Mouse (Mus musculus) forebrain, embryonic 15.5 days (tissue): ENCODE results near the gene Tram2. TPM values are rescaled to one million over a fixed set of nuclear protein-coding genes. Genes with fewer than 3 reads are reported as not detected.

Experiments used
- ATAC-seq: fragments of 200-750 bp; cut with Nextera tagmentation; replicated peaks from 2 replicates; pipeline ENCODE4 v1.8.0; 2017; ENCODE audit warnings: mild to moderate bottlenecking, moderate TSS enrichment, moderate library complexity
- H3K27ac ChIP-seq: fragments of 300-500 bp; sonication (generic); replicated peaks from 2 replicates; pipeline ENCODE4 v1.5.1; 2015; ENCODE audit warnings: mild to moderate bottlenecking, inconsistent platforms
- H3K27me3 ChIP-seq: fragments of 300-500 bp; sonication (generic); 2 replicates; pipeline ENCODE4 v1.6.1; 2015; ENCODE audit warnings: inconsistent platforms
- H3K36me3 ChIP-seq: fragments of 300-500 bp; sonication (generic); 2 replicates; pipeline ENCODE4 v1.6.1; 2015; ENCODE audit warnings: mild to moderate bottlenecking, inconsistent platforms
- H3K4me1 ChIP-seq: fragments of 300-500 bp; sonication (generic); 2 replicates; pipeline ENCODE4 v1.6.1; 2015; ENCODE audit warnings: inconsistent platforms
- H3K4me2 ChIP-seq: fragments of 300-500 bp; sonication (generic); replicated peaks from 2 replicates; pipeline ENCODE4 v1.6.1; 2015; ENCODE audit warnings: mild to moderate bottlenecking, inconsistent platforms
- H3K4me3 ChIP-seq: fragments of 300-500 bp; sonication (generic); 2 replicates; pipeline ENCODE4 v1.5.1; 2015; ENCODE audit warnings: mild to moderate bottlenecking, inconsistent platforms
- H3K9ac ChIP-seq: fragments of 300-500 bp; sonication (generic); replicated peaks from 2 replicates; pipeline ENCODE4 v1.6.1; 2015; ENCODE audit warnings: mild to moderate bottlenecking, inconsistent platforms
- H3K9me3 ChIP-seq: fragments of 300-500 bp; sonication (generic); 2 replicates; pipeline ENCODE4 v1.6.1; 2016; ENCODE audit warnings: inconsistent platforms
- WGBS: fragments of 180-500 bp; shearing (Covaris S2); methylation state at CpG from one replicate; pipeline ENCODE4 v1.1.7; 2015; ENCODE audit warnings: mixed read lengths; 5-methylcytosine and 5-hydroxymethylcytosine counted together
- polyA plus RNA-seq: library from polyadenylated mRNA; unstranded; fragments of >200 nt; fragmentation: Nextera tagmentation; extraction: Ambion mirVana; gene quantifications from 2 replicates; pipeline ENCODE4 v1.2.1, GENCODE M21; 2015

The Tram2 gene
- polyA plus RNA-seq: 1.8 and 2.0 TPM in 2 replicates

- Histone ChIP-seq H3K4me2 (peak within 1 kb of the TSS; percentile 73), H3K27ac (peak within 1 kb of the TSS; percentile 62), H3K9ac (peak within 1 kb of the TSS; percentile 77), H3K9me3 (no peaks in the 10 kb centered on the region), H3K27me3 (no peaks in the 10 kb centered on the region), H3K36me3 (no peaks in the 10 kb centered on the region), H3K4me3 (peak within 1 kb of the TSS; percentile 63), H3K4me1 (peaks cover 10% of the 10 kb centered on the region; the same call in 1 of the 2 replicates)
- peak; percentile 92 for ATAC-seq
- WGBS: 1% methylated on average over 42 of the region's 52 CpGs
These were observed at the start of gene Tram2 for GRCm38 (mm10) chr1:21079217-21079773. TSS of gene Tram2 (minus strand) at chr1:21079229.

GRCm38 (mm10) chr1:21124713-21125336 lies 45.8 kb upstream of the Tram2 start:
- Histone ChIP-seq H3K27me3 (no peaks in the 10 kb centered on the region), H3K9ac (no peak overlapping the region), H3K27ac (no peak overlapping the region), H3K36me3 (no peaks in the 10 kb centered on the region), H3K4me3 (no peak overlapping the region), H3K4me1 (no peaks in the 10 kb centered on the region), H3K4me2 (no peak overlapping the region), H3K9me3 (no peaks in the 10 kb centered on the region)
- ATAC-seq: no peak
- 83% methylated on average over 14 of the region's 14 CpGs for WGBS

DNA sequence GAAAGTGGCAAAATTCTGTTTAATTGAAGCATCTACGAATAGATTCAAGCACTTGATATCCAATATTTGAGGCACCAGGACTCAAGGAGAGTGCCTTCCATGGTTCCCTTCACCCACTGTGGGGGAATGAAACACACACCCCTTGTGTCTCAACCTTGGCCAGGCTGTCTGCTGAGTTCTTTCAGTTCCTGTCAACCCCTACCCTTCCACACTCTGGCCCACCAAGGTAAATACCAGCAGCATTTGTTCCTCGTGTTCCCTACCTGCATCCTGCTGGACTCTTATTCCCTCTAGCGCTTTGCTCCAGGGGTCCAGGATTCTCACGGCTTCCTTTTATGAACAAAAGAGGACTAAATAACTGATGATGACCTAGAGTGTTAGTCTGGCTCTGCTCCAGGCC lies 24.8 kb upstream of the Tram2 start:
- Histone ChIP-seq H3K36me3 (no peaks in the 10 kb centered on the region), H3K9ac (no peak overlapping the region), H3K9me3 (no peaks in the 10 kb centered on the region), H3K4me3 (no peak overlapping the region), H3K4me2 (no peak overlapping the region), H3K27ac (no peak overlapping the region), H3K4me1 (no peaks in the 10 kb centered on the region), H3K27me3 (no peaks in the 10 kb centered on the region)
- WGBS: 85% methylated on average over 4 of the region's 4 CpGs
- ATAC-seq: no peak

GRCm38 (mm10) chr1:21101221-21102006 lies 22.4 kb upstream of the Tram2 start:
- no peak overlapping the region for H3K27ac ChIP-seq
- no peak overlapping the region for H3K9ac ChIP-seq
- no peak for ATAC-seq
- no peaks in the 10 kb centered on the region for H3K27me3 ChIP-seq
- H3K36me3 ChIP-seq: no peaks in the 10 kb centered on the region
- H3K4me1 ChIP-seq: no peaks in the 10 kb centered on the region
- no peak overlapping the region for H3K4me3 ChIP-seq
- no peak overlapping the region for H3K4me2 ChIP-seq
- 65% methylated on average over 15 of the region's 15 CpGs for WGBS
- H3K9me3 ChIP-seq: no peaks in the 10 kb centered on the region

GRCm38 (mm10) chr1:21100726-21101125 lies 21.7 kb upstream of the Tram2 start:
- no peaks in the 10 kb centered on the region for H3K9me3 ChIP-seq
- H3K4me2 ChIP-seq: no peak overlapping the region
- no peak for ATAC-seq
- no peaks in the 10 kb centered on the region for H3K4me1 ChIP-seq
- 92% methylated on average over 4 of the region's 4 CpGs for WGBS
- H3K27me3 ChIP-seq: no peaks in the 10 kb centered on the region
- no peaks in the 10 kb centered on the region for H3K36me3 ChIP-seq
- H3K27ac ChIP-seq: no peak overlapping the region
- H3K4me3 ChIP-seq: no peak overlapping the region
- no peak overlapping the region for H3K9ac ChIP-seq

- no peaks in the 10 kb centered on the region for H3K4me1 ChIP-seq
- no peaks in the 10 kb centered on the region for H3K9me3 ChIP-seq
- no peak overlapping the region for H3K27ac ChIP-seq
- no peaks in the 10 kb centered on the region for H3K27me3 ChIP-seq
- H3K4me2 ChIP-seq: no peak overlapping the region
- no peak for ATAC-seq
- no peak overlapping the region for H3K4me3 ChIP-seq
- 89% methylated on average over 23 of the region's 23 CpGs for WGBS
- H3K36me3 ChIP-seq: no peaks in the 10 kb centered on the region
- no peak overlapping the region for H3K9ac ChIP-seq
These were observed 18.3 kb upstream of the Tram2 start for GRCm38 (mm10) chr1:21097001-21097989.

- Histone ChIP-seq H3K36me3 (no peaks in the 10 kb centered on the region), H3K27ac (no peak overlapping the region), H3K9me3 (no peaks in the 10 kb centered on the region), H3K4me3 (no peak overlapping the region), H3K4me2 (no peak overlapping the region), H3K9ac (no peak overlapping the region), H3K27me3 (no peaks in the 10 kb centered on the region), H3K4me1 (0 out of 2 replicates have a peak, but pooled peaks cover 2% of the 10 kb centered on the region)
- ATAC-seq: no peak
- WGBS: 83% methylated on average over 4 of the region's 4 CpGs
These were observed 15.7 kb upstream of the Tram2 start for GRCm38 (mm10) chr1:21094644-21095215.

DNA sequence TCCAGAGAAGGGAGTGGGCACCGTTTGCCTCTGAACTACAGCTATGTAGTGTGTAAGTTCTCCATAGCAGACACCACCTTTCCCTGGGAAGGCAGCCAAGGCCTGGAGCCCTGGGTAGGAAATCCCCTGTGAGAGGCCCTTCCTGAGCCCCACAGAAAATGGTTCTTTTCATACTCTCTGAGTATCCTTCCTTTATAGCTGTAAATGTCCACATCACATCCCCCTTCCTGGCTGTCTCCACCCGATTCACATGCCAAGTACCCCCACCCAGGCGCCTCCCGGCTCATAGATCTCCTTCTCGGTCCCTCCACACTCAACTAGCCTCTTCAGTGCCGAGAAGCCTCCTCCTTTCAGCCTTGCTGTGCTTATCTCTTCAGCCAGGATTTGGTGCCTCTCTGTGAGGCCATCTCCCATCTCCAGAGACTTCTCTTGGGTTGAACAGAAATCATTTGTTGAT lies 10.7 kb upstream of the Tram2 start:
- 49% methylated on average over 6 of the region's 6 CpGs for WGBS
- no peak overlapping the region for H3K4me3 ChIP-seq
- no peaks in the 10 kb centered on the region for H3K9me3 ChIP-seq
- no peak for ATAC-seq
- H3K36me3 ChIP-seq: no peaks in the 10 kb centered on the region
- H3K9ac ChIP-seq: no peak overlapping the region
- no peaks in the 10 kb centered on the region for H3K27me3 ChIP-seq
- H3K4me1 ChIP-seq: 0 out of 2 replicates have a peak, but pooled peaks cover 3% of the 10 kb centered on the region
- H3K4me2 ChIP-seq: no peak overlapping the region
- H3K27ac ChIP-seq: no peak overlapping the region

DNA sequence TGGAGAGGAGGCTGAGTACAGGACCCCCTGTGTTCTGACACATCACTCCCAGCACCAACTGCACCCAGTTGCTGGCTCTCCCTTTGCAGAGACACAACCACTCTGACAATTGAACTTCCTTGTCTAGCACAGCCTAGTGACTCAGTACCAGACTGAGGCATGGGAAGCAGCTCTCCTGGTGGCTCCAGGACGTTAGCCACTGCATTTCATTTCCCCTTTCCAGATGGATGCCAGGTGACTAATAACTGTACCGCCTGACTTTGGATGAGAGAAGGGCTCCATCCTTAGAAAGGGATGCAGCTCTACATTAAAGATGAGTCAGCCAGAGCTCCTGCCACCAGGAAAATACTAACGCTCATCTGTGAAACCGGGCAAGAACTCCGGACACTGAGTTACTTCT lies 7.3 kb upstream of the Tram2 start:
- no peak overlapping the region for H3K9ac ChIP-seq
- H3K4me1 ChIP-seq: 0 out of 2 replicates have a peak, but pooled peaks cover 3% of the 10 kb centered on the region
- H3K27ac ChIP-seq: no peak overlapping the region
- 88% methylated on average over 5 of the region's 5 CpGs for WGBS
- no peaks in the 10 kb centered on the region for H3K27me3 ChIP-seq
- no peak overlapping the region for H3K4me2 ChIP-seq
- no peaks in the 10 kb centered on the region for H3K36me3 ChIP-seq
- no peak for ATAC-seq
- H3K4me3 ChIP-seq: no peak overlapping the region
- H3K9me3 ChIP-seq: no peaks in the 10 kb centered on the region

- H3K27me3 ChIP-seq: no peaks in the 10 kb centered on the region
- no peaks in the 10 kb centered on the region for H3K36me3 ChIP-seq
- H3K4me1 ChIP-seq: 0 out of 2 replicates have a peak, but pooled peaks cover under 1% of the 10 kb centered on the region
- H3K27ac ChIP-seq: no peak overlapping the region
- no peak overlapping the region for H3K4me2 ChIP-seq
- no peak overlapping the region for H3K9ac ChIP-seq
- no peaks in the 10 kb centered on the region for H3K9me3 ChIP-seq
- H3K4me3 ChIP-seq: no peak overlapping the region
- 64% methylated on average over 2 of the region's 2 CpGs for WGBS
- no peak for ATAC-seq
These were observed 5.6 kb upstream of the Tram2 start for GRCm38 (mm10) chr1:21084661-21085060.

DNA sequence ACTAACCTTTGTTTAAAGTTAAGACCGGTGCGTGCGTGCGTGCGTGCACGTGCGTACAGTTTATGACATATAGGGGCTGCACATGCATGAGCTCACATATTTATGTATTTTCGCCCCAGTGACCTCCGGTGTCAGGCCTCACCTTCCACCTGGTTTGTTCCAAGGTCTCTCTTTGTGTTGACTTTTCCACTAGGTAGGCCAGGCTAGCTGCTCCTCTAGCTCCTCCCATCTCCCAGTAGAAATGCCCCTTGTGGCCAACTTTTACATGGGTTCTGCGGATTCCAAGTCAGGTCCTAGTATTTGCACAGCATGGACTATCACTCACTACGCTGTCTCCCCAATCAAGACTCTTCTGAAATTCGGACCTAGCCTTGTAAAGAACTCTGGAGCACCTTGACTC lies 1.3 kb upstream of the Tram2 start:
- Histone ChIP-seq H3K4me3 (no peak overlapping the region), H3K36me3 (no peaks in the 10 kb centered on the region), H3K9me3 (no peaks in the 10 kb centered on the region), H3K4me1 (0 out of 2 replicates have a peak, but pooled peaks cover 5% of the 10 kb centered on the region), H3K27ac (no peak overlapping the region), H3K9ac (no peak overlapping the region), H3K27me3 (no peaks in the 10 kb centered on the region), H3K4me2 (no peak overlapping the region)
- 94% methylated on average over 12 of the region's 12 CpGs for WGBS
- no peak for ATAC-seq
